Mouse (Mus musculus): ENCODE measurements around the gene Fndc10.
"Not testable (repeated sequence)": the region's sequence is repeated elsewhere in the genome, so short reads cannot be mapped to it uniquely, and the experiment has no call there.

Gene Fndc10

GRCm38 (mm10) chr4:155687764-155688163 is 6.4 kb upstream of the Fndc10 start:
- DNase-seq (ENCODE audit: low read depth, low spot score) = not testable (repeated sequence)

- no peak for DNase-seq (ENCODE audit: low read depth, low spot score)
These were observed 3.4 kb upstream of the Fndc10 start for GRCm38 (mm10) chr4:155690571-155691375.

GRCm38 (mm10) chr4:155692421-155692820 is 1.7 kb upstream of the Fndc10 start:
- DNase-seq (ENCODE audit: low read depth, low spot score) = no peak

GRCm38 (mm10) chr4:155694482-155695401 is 600 bp downstream of the Fndc10 start:
- DNase-seq (ENCODE audit: low read depth, low spot score) = no peak

GRCm38 (mm10) chr4:155695531-155696062 is 1.5 kb downstream of the Fndc10 start:
- DNase-seq (ENCODE audit: low read depth, low spot score) = no peak

GRCm38 (mm10) chr4:155696261-155697255 is 2.4 kb downstream of the Fndc10 start:
- no peak for DNase-seq (ENCODE audit: low read depth, low spot score)

GRCm38 (mm10) chr4:155700425-155700824 is 6.3 kb downstream of the Fndc10 start:
- no peak for DNase-seq (ENCODE audit: low read depth, low spot score)

- no peak for DNase-seq (ENCODE audit: low read depth, low spot score)
These were observed 9.3 kb downstream of the Fndc10 start for GRCm38 (mm10) chr4:155703425-155703929.

GRCm38 (mm10) chr4:155704721-155705591 is 10.8 kb downstream of the Fndc10 start, which contains the start of gene Ssu72:
Gene Ssu72 (plus strand): TSS chr4:155704800.
- DNase-seq (ENCODE audit: low read depth, low spot score) = peak; percentile 89

GRCm38 (mm10) chr4:155705592-155705929 is 11.4 kb downstream of the Fndc10 start:
- DNase-seq (ENCODE audit: low read depth, low spot score) = no peak

- no peak for DNase-seq (ENCODE audit: low read depth, low spot score)
These were observed 14.4 kb downstream of the Fndc10 start for GRCm38 (mm10) chr4:155708582-155708981.

- no peak for DNase-seq (ENCODE audit: low read depth, low spot score)
These were observed 14.8 kb downstream of the Fndc10 start for GRCm38 (mm10) chr4:155708988-155709387.

GRCm38 (mm10) chr4:155710521-155711252 is 16.5 kb downstream of the Fndc10 start:
- no peak for DNase-seq (ENCODE audit: low read depth, low spot score)

- DNase-seq (ENCODE audit: low read depth, low spot score) = peak; percentile 20
These were observed 27.5 kb downstream of the Fndc10 start for GRCm38 (mm10) chr4:155721668-155722083.

- DNase-seq (ENCODE audit: low read depth, low spot score) = no peak
These were observed 33.9 kb downstream of the Fndc10 start for GRCm38 (mm10) chr4:155727993-155728392.

- DNase-seq (ENCODE audit: low read depth, low spot score) = no peak
These were observed 39.1 kb downstream of the Fndc10 start for GRCm38 (mm10) chr4:155733267-155733666.

GRCm38 (mm10) chr4:155734350-155734941 is 40.3 kb downstream of the Fndc10 start, which contains the start of gene Tmem240:
Gene Tmem240 (plus strand): TSS chr4:155734800.
- DNase-seq (ENCODE audit: low read depth, low spot score) = peak; percentile 21

- no peak for DNase-seq (ENCODE audit: low read depth, low spot score)
These were observed 41.0 kb downstream of the Fndc10 start for GRCm38 (mm10) chr4:155734951-155735702.

Data from c-Kit-negative CD71-positive TER-119-positive erythroid progenitor cells, embryonic 14.5 days (primary cell).